16 mouse cellular contexts compared by ENCODE assay signal in genomic region chr2:74747006-74747405, GRCm38 (mm10). TPM values are rescaled to one million over a fixed set of nuclear protein-coding genes. Genes with fewer than 3 reads are reported as not detected.
A peak's percentile ranks its signal among the peaks of the same experiment; 100 is the strongest.
DNase-seq lines count a peak whose midpoint lies in the region; ATAC-seq and TF ChIP-seq lines count a peak whose summit lies in the region.
"Had no signal": no experiment of that assay in that cellular context is flagged by ENCODE, and none has a peak within 500 bp of the region (broad histone marks: within the 10 kb centered on the region; RNA-seq: fewer than 3 reads in every experiment).

No protein-coding gene starts in this region.

- intact Hi-C loops in heart, adult 2 months (cut with DNase I): no loop called here
- intact Hi-C loops in left cerebral cortex, adult 2 months (cut with DNase I): loop anchor here (5.0 kb wide), 1 partner anchor 95 kb away; no protein-coding TSS in a partner anchor

- peak overlapping the region; percentile 40 for H3K4me2 ChIP-seq in heart, embryonic 13.5 days
- 0 out of 2 replicates have a peak overlapping the region, but pooled peaks have one; percentile 26 for H3K4me2 ChIP-seq in limb, embryonic 15.5 days
- H3K4me2 ChIP-seq: liver, embryonic 15.5 days; midbrain, embryonic 12.5 days had no signal

- H3K4me1 ChIP-seq in heart, embryonic 13.5 days: peaks cover 16% of the 10 kb centered on the region
- H3K4me1 ChIP-seq in heart, adult 2 months (ENCODE audit: control insufficient read depth, insufficient read depth, low read length): no peaks in the 10 kb centered on the region
- peaks cover 33% of the 10 kb centered on the region for H3K4me1 ChIP-seq in hindbrain, embryonic 10.5 days (replicated peaks)
- peaks cover 24% of the 10 kb centered on the region for H3K4me1 ChIP-seq in limb, embryonic 15.5 days
- H3K4me1 ChIP-seq: liver, embryonic 15.5 days had no signal

- no peak for DNase-seq in heart, adult 2 months
- DNase-seq in ES-CJ7 (ENCODE audit: low read depth, low spot score): peak; percentile 14
- DNase-seq in hindbrain, embryonic 10.5 days (ENCODE audit: low spot score): peak; percentile 55
- DNase-seq in thymus, postnatal 36 days: no peak
- no peak for DNase-seq in left cerebral cortex, adult 2 months (ENCODE audit: extremely low spot score in 1 of 2, low spot score in 2 of 2)
- no peak for DNase-seq in cerebellum, adult 9-11 months
- DNase-seq: adrenal gland, postnatal 10 days; cerebellum, postnatal 36 days; gastrocnemius, postnatal 25 days; retina, postnatal 1 day; thymus, postnatal 14 days had no signal

- no peak for TF ChIP-seq CTCF in heart, adult 2 months (IDR thresholded peaks at IDR 0.05)
- no peak for TF ChIP-seq CTCF in left cerebral cortex, adult 2 months (IDR thresholded peaks at IDR 0.05)

- H3K27ac ChIP-seq in heart, embryonic 13.5 days (replicated peaks): no peak overlapping the region
- H3K27ac ChIP-seq in heart, adult 2 months: no peak overlapping the region
- peak overlapping the region; percentile 85 for H3K27ac ChIP-seq in hindbrain, embryonic 10.5 days
- no peak overlapping the region for H3K27ac ChIP-seq in limb, embryonic 15.5 days
- H3K27ac ChIP-seq in left cerebral cortex, adult 2 months: no peak overlapping the region
- H3K27ac ChIP-seq: liver, embryonic 15.5 days; midbrain, embryonic 12.5 days had no signal

- H3K9me3 ChIP-seq in heart, embryonic 13.5 days: no peaks in the 10 kb centered on the region
- no peaks in the 10 kb centered on the region for H3K9me3 ChIP-seq in hindbrain, embryonic 10.5 days
- H3K9me3 ChIP-seq in limb, embryonic 15.5 days: no peaks in the 10 kb centered on the region
- H3K9me3 ChIP-seq: liver, embryonic 15.5 days; midbrain, embryonic 12.5 days had no signal

- TF ChIP-seq POLR2A in heart, adult 2 months (IDR thresholded peaks at IDR 0.05; ENCODE audit: insufficient read depth, low read depth, low read length): no peak

- no peak for ATAC-seq in heart, embryonic 13.5 days (ENCODE audit: extremely low read depth, insufficient number of reproducible peaks, low FRiP score, low TSS enrichment)
- ATAC-seq in limb, embryonic 15.5 days (ENCODE audit: insufficient number of reproducible peaks, low FRiP score, low TSS enrichment, low read depth): no peak

- no peaks in the 10 kb centered on the region for H3K79me2 ChIP-seq in heart, adult 2 months (replicated peaks; ENCODE audit: control insufficient read depth, insufficient read depth, low read length)

- peaks cover 99% of the 10 kb centered on the region for H3K27me3 ChIP-seq in heart, embryonic 13.5 days (replicated peaks)
- H3K27me3 ChIP-seq in heart, adult 2 months (ENCODE audit: control insufficient read depth, insufficient read depth, low read length): peaks cover 43% of the 10 kb centered on the region
- H3K27me3 ChIP-seq in hindbrain, embryonic 10.5 days (ENCODE audit: insufficient read depth, poor library complexity, severe bottlenecking): peaks cover 100% of the 10 kb centered on the region
- H3K27me3 ChIP-seq in limb, embryonic 15.5 days: peaks cover 97% of the 10 kb centered on the region

- no peak overlapping the region for H3K9ac ChIP-seq in heart, embryonic 13.5 days
- H3K9ac ChIP-seq in heart, adult 2 months (ENCODE audit: low read depth, low read length): no peak overlapping the region
- no peak overlapping the region for H3K9ac ChIP-seq in limb, embryonic 15.5 days
- H3K9ac ChIP-seq: liver, embryonic 15.5 days; midbrain, embryonic 12.5 days had no signal

- WGBS in heart, embryonic 13.5 days: 3% methylated on average over 24 of the region's 24 CpGs
- 7% methylated on average over 24 of the region's 24 CpGs for WGBS in heart, adult 2 months
- WGBS in hindbrain, embryonic 10.5 days: under 1% methylated on average over 24 of the region's 24 CpGs
- WGBS in limb, embryonic 15.5 days: 12% methylated on average over 24 of the region's 24 CpGs

- H3K4me3 ChIP-seq in heart, embryonic 13.5 days: peak overlapping the region; percentile 28; the same call in 1 of the 2 replicates
- H3K4me3 ChIP-seq in heart, adult 2 months: no peak overlapping the region
- H3K4me3 ChIP-seq in hindbrain, embryonic 10.5 days: peak overlapping the region; percentile 48
- peak overlapping the region; percentile 15; the same call in 1 of the 2 replicates for H3K4me3 ChIP-seq in limb, embryonic 15.5 days
- H3K4me3 ChIP-seq in left cerebral cortex, adult 2 months: no peak overlapping the region
- H3K4me3 ChIP-seq: liver, embryonic 15.5 days had no signal

- no peak for TF ChIP-seq EP300 in heart, adult 2 months (IDR thresholded peaks at IDR 0.05; ENCODE audit: insufficient read depth, low read depth, low read length)

- no peaks in the 10 kb centered on the region for H3K36me3 ChIP-seq in heart, embryonic 13.5 days
- H3K36me3 ChIP-seq in heart, adult 2 months (ENCODE audit: control insufficient read depth, insufficient read depth, low read length): no peaks in the 10 kb centered on the region
- H3K36me3 ChIP-seq in hindbrain, embryonic 10.5 days: no peaks in the 10 kb centered on the region
- no peaks in the 10 kb centered on the region for H3K36me3 ChIP-seq in limb, embryonic 15.5 days
- H3K36me3 ChIP-seq: liver, embryonic 15.5 days; midbrain, embryonic 12.5 days had no signal

RNA-seq across cellular contexts. Expression of gene Hoxd1, which starts 15.8 kb away (rescaled TPM):
- polyA plus RNA-seq in heart, embryonic 13.5 days (2015; fragmentation: Nextera tagmentation; extraction: Ambion mirVana): not detected in 2 replicates
- total RNA-seq in heart, adult 2 months (2021): not detected
- polyA plus RNA-seq in heart, adult 2 months (2012; rRNA removed): not detected in 2 replicates
- polyA plus RNA-seq in hindbrain, embryonic 10.5 days (2016; fragmentation: Nextera tagmentation; extraction: Ambion mirVana): 0.14 and 0.60 TPM in 2 replicates
- 0.26 and 0.42 TPM in 2 replicates for polyA plus RNA-seq in limb, embryonic 15.5 days (2015; fragmentation: Nextera tagmentation; extraction: Ambion mirVana)
- not detected for total RNA-seq in left cerebral cortex, adult 2 months (2021)
- total RNA-seq: adrenal gland, postnatal 10 days; gastrocnemius, postnatal 25 days had no signal

RNA-seq across cellular contexts. Expression of gene Gm28230, which starts 20.5 kb away (rescaled TPM):
- 0.09 TPM in 1 of 2 replicates, not detected in the other for polyA plus RNA-seq in heart, embryonic 13.5 days (2015; fragmentation: Nextera tagmentation; extraction: Ambion mirVana)
- total RNA-seq in heart, adult 2 months (2021): under 1 TPM in 1 of 2 experiments, not detected in 1; 0.14 TPM
- 0.04 and 0.20 TPM in 2 replicates for polyA plus RNA-seq in heart, adult 2 months (2012; rRNA removed)
- polyA plus RNA-seq in hindbrain, embryonic 10.5 days (2016; fragmentation: Nextera tagmentation; extraction: Ambion mirVana): not detected in 2 replicates
- 0.08 and 0.11 TPM in 2 replicates for polyA plus RNA-seq in limb, embryonic 15.5 days (2015; fragmentation: Nextera tagmentation; extraction: Ambion mirVana)
- not detected for total RNA-seq in left cerebral cortex, adult 2 months (2021)
- total RNA-seq: layer of hippocampus, adult 8-10 months had no signal
- polyA plus RNA-seq: liver, embryonic 15.5 days; midbrain, embryonic 12.5 days had no signal

RNA-seq across cellular contexts. Expression of gene Hoxd4, which starts 35.3 kb away (rescaled TPM):
- polyA plus RNA-seq in heart, embryonic 13.5 days (2015; fragmentation: Nextera tagmentation; extraction: Ambion mirVana): not detected in 2 replicates
- total RNA-seq in heart, adult 2 months (2021): under 1 TPM; 0.21 to 0.45 TPM
- polyA plus RNA-seq in heart, adult 2 months (2012; rRNA removed): 0.53 and 1.0 TPM in 2 replicates
- 0.14 and 2.6 TPM in 2 replicates for polyA plus RNA-seq in hindbrain, embryonic 10.5 days (2016; fragmentation: Nextera tagmentation; extraction: Ambion mirVana)
- polyA plus RNA-seq in limb, embryonic 15.5 days (2015; fragmentation: Nextera tagmentation; extraction: Ambion mirVana): 0.29 and 0.66 TPM in 2 replicates
- total RNA-seq in left cerebral cortex, adult 2 months (2021): not detected
- total RNA-seq: layer of hippocampus, adult 8-10 months had no signal
- polyA plus RNA-seq: liver, embryonic 15.5 days; midbrain, embryonic 12.5 days had no signal

RNA-seq across cellular contexts. Expression of gene Hoxd3, which starts 35.3 kb away (rescaled TPM):
- polyA plus RNA-seq in heart, embryonic 13.5 days (2015; fragmentation: Nextera tagmentation; extraction: Ambion mirVana): 0.74 and 0.89 TPM in 2 replicates
- total RNA-seq in heart, adult 2 months (2021): not detected
- 0.06 TPM in 1 of 2 replicates, not detected in the other for polyA plus RNA-seq in heart, adult 2 months (2012; rRNA removed)
- 15.5 and 55.9 TPM in 2 replicates for polyA plus RNA-seq in hindbrain, embryonic 10.5 days (2016; fragmentation: Nextera tagmentation; extraction: Ambion mirVana)
- polyA plus RNA-seq in limb, embryonic 15.5 days (2015; fragmentation: Nextera tagmentation; extraction: Ambion mirVana): 0.55 and 0.65 TPM in 2 replicates
- not detected for total RNA-seq in left cerebral cortex, adult 2 months (2021)
- total RNA-seq: gastrocnemius, postnatal 25 days; layer of hippocampus, adult 8-10 months had no signal
- polyA plus RNA-seq: liver, embryonic 15.5 days; midbrain, embryonic 12.5 days had no signal

RNA-seq across cellular contexts. Expression of gene Hoxd8, which starts 42.6 kb away (rescaled TPM):
- 0.07 and 0.23 TPM in 2 replicates for polyA plus RNA-seq in heart, embryonic 13.5 days (2015; fragmentation: Nextera tagmentation; extraction: Ambion mirVana)
- total RNA-seq in heart, adult 2 months (2021): 1 to 10 TPM in 1 of 2 experiments, under 1 TPM in 1; 0.61 to 1.0 TPM
- 0.59 and 0.61 TPM in 2 replicates for polyA plus RNA-seq in heart, adult 2 months (2012; rRNA removed)
- not detected in 2 replicates for polyA plus RNA-seq in hindbrain, embryonic 10.5 days (2016; fragmentation: Nextera tagmentation; extraction: Ambion mirVana)
- 5.9 and 7.3 TPM in 2 replicates for polyA plus RNA-seq in limb, embryonic 15.5 days (2015; fragmentation: Nextera tagmentation; extraction: Ambion mirVana)
- not detected for total RNA-seq in left cerebral cortex, adult 2 months (2021)
- total RNA-seq: layer of hippocampus, adult 8-10 months had no signal

Comparison
In these comparisons a context has a peak if more than half of its experiments do, and no peak if none do; other contexts are left out.
1. H3K4me3 ChIP-seq: peak in heart, embryonic 13.5 days (single experiment), hindbrain, embryonic 10.5 days (single experiment) and limb, embryonic 15.5 days (single experiment); none in heart, adult 2 months (single experiment) and left cerebral cortex, adult 2 months (single experiment).
2. DNase-seq: peak in ES-CJ7 (single experiment) and hindbrain, embryonic 10.5 days (single experiment); none in heart, adult 2 months (0 of 2), thymus, postnatal 36 days (0 of 2), left cerebral cortex, adult 2 months (0 of 2) and cerebellum, adult 9-11 months (single experiment).